Mouse (Mus musculus): ENCODE results near the gene Mthfs. TPM values are rescaled to one million over a fixed set of nuclear protein-coding genes. Genes with fewer than 3 reads are reported as not detected.
A peak's percentile ranks its signal among the peaks of the same experiment; 100 is the strongest.
"Not testable (repeated sequence)": the region's sequence is repeated elsewhere in the genome, so short reads cannot be mapped to it uniquely, and the experiment has no call there.

The Mthfs gene
- polyA plus RNA-seq, 1 experiment from 2014 or later, result 14.1 TPM

- not testable (repeated sequence) for H3K4me2 ChIP-seq (ENCODE audit: low read length); H3K4me1 ChIP-seq (ENCODE audit: control insufficient read depth, insufficient read depth, low read length); H3K27ac ChIP-seq (ENCODE audit: low read depth, low read length); H3K9me3 ChIP-seq (replicated peaks; ENCODE audit: control insufficient read depth, low read length); H3K4me3 ChIP-seq (ENCODE audit: low read depth, low read length); DNase-seq (ENCODE audit: low spot score); ATAC-seq; H3K9ac ChIP-seq (ENCODE audit: low read length); H3K27me3 ChIP-seq (replicated peaks; ENCODE audit: control insufficient read depth, insufficient read depth, low read length); H3K36me3 ChIP-seq (ENCODE audit: control insufficient read depth, insufficient read depth, low read length)
Observed at GRCm38 (mm10) chr9:89202256-89202655, 8.2 kb upstream of the Mthfs start.

- not testable (repeated sequence) for H3K9me3 ChIP-seq (replicated peaks; ENCODE audit: control insufficient read depth, low read length); H3K9ac ChIP-seq (ENCODE audit: low read length); H3K4me3 ChIP-seq (ENCODE audit: low read depth, low read length); ATAC-seq; H3K4me1 ChIP-seq (ENCODE audit: control insufficient read depth, insufficient read depth, low read length); H3K36me3 ChIP-seq (ENCODE audit: control insufficient read depth, insufficient read depth, low read length); H3K27ac ChIP-seq (ENCODE audit: low read depth, low read length); H3K4me2 ChIP-seq (ENCODE audit: low read length); H3K27me3 ChIP-seq (replicated peaks; ENCODE audit: control insufficient read depth, insufficient read depth, low read length); DNase-seq (ENCODE audit: low spot score)
- WGBS, result 58% methylated on average over 1 of the region's 1 CpGs
Observed at GRCm38 (mm10) chr9:89208939-89209338, 1.5 kb upstream of the Mthfs start.

GRCm38 (mm10) chr9:89211065-89211858, 786 bp downstream of the Mthfs start:
- Histone ChIP-seq H3K4me2 (ENCODE audit: low read length) (peak overlapping the region; percentile 41), H3K4me3 (ENCODE audit: low read depth, low read length) (peak overlapping the region; percentile 17)
- not testable (repeated sequence) for H3K27me3 ChIP-seq (replicated peaks; ENCODE audit: control insufficient read depth, insufficient read depth, low read length); H3K9ac ChIP-seq (ENCODE audit: low read length); H3K36me3 ChIP-seq (ENCODE audit: control insufficient read depth, insufficient read depth, low read length); H3K4me1 ChIP-seq (ENCODE audit: control insufficient read depth, insufficient read depth, low read length); H3K9me3 ChIP-seq (replicated peaks; ENCODE audit: control insufficient read depth, low read length); H3K27ac ChIP-seq (ENCODE audit: low read depth, low read length)
- 17% methylated on average over 5 of the region's 44 CpGs for WGBS
- peak; percentile 96 for ATAC-seq
- DNase-seq (ENCODE audit: low spot score), result peak; percentile 16

GRCm38 (mm10) chr9:89212428-89212827, 2.0 kb downstream of the Mthfs start:
- H3K9ac ChIP-seq (ENCODE audit: low read length); H3K4me2 ChIP-seq (ENCODE audit: low read length); DNase-seq (ENCODE audit: low spot score); H3K4me3 ChIP-seq (ENCODE audit: low read depth, low read length); H3K4me1 ChIP-seq (ENCODE audit: control insufficient read depth, insufficient read depth, low read length); H3K27me3 ChIP-seq (replicated peaks; ENCODE audit: control insufficient read depth, insufficient read depth, low read length); H3K36me3 ChIP-seq (ENCODE audit: control insufficient read depth, insufficient read depth, low read length); H3K27ac ChIP-seq (ENCODE audit: low read depth, low read length); H3K9me3 ChIP-seq (replicated peaks; ENCODE audit: control insufficient read depth, low read length): not testable (repeated sequence)
- peak; percentile 19; the same call in 1 of the 2 replicates for ATAC-seq
- whole genome bisulfite sequencing, result 15% methylated on average over 1 of the region's 1 CpGs

GRCm38 (mm10) chr9:89218174-89218573, 7.7 kb downstream of the Mthfs start:
- H3K27ac ChIP-seq (ENCODE audit: low read depth, low read length); H3K4me1 ChIP-seq (ENCODE audit: control insufficient read depth, insufficient read depth, low read length); ATAC-seq; H3K27me3 ChIP-seq (replicated peaks; ENCODE audit: control insufficient read depth, insufficient read depth, low read length); H3K4me2 ChIP-seq (ENCODE audit: low read length); H3K36me3 ChIP-seq (ENCODE audit: control insufficient read depth, insufficient read depth, low read length); H3K9ac ChIP-seq (ENCODE audit: low read length); H3K9me3 ChIP-seq (replicated peaks; ENCODE audit: control insufficient read depth, low read length); DNase-seq (ENCODE audit: low spot score); H3K4me3 ChIP-seq (ENCODE audit: low read depth, low read length): not testable (repeated sequence)
- WGBS, result 88% methylated on average over 4 of the region's 4 CpGs

GRCm38 (mm10) chr9:89219668-89220067, 9.2 kb downstream of the Mthfs start:
- not testable (repeated sequence) for H3K27ac ChIP-seq (ENCODE audit: low read depth, low read length); H3K4me3 ChIP-seq (ENCODE audit: low read depth, low read length); ATAC-seq; H3K36me3 ChIP-seq (ENCODE audit: control insufficient read depth, insufficient read depth, low read length); H3K4me1 ChIP-seq (ENCODE audit: control insufficient read depth, insufficient read depth, low read length); H3K9me3 ChIP-seq (replicated peaks; ENCODE audit: control insufficient read depth, low read length); H3K27me3 ChIP-seq (replicated peaks; ENCODE audit: control insufficient read depth, insufficient read depth, low read length); H3K4me2 ChIP-seq (ENCODE audit: low read length); DNase-seq (ENCODE audit: low spot score); H3K9ac ChIP-seq (ENCODE audit: low read length)
- 95% methylated on average over 3 of the region's 4 CpGs for WGBS

- not testable (repeated sequence) for H3K4me1 ChIP-seq (ENCODE audit: control insufficient read depth, insufficient read depth, low read length); ATAC-seq; H3K9ac ChIP-seq (ENCODE audit: low read length); H3K9me3 ChIP-seq (replicated peaks; ENCODE audit: control insufficient read depth, low read length); DNase-seq (ENCODE audit: low spot score); H3K4me2 ChIP-seq (ENCODE audit: low read length); H3K27me3 ChIP-seq (replicated peaks; ENCODE audit: control insufficient read depth, insufficient read depth, low read length); H3K4me3 ChIP-seq (ENCODE audit: low read depth, low read length); H3K36me3 ChIP-seq (ENCODE audit: control insufficient read depth, insufficient read depth, low read length); H3K27ac ChIP-seq (ENCODE audit: low read depth, low read length)
- WGBS, result 92% methylated on average over 6 of the region's 6 CpGs
Observed at GRCm38 (mm10) chr9:89220704-89221287, 10.3 kb downstream of the Mthfs start.

GRCm38 (mm10) chr9:89226071-89226470, 15.6 kb downstream of the Mthfs start:
- H3K4me1 ChIP-seq (ENCODE audit: control insufficient read depth, insufficient read depth, low read length), result no peaks in the 10 kb centered on the region
- no peak overlapping the region for H3K9ac ChIP-seq (ENCODE audit: low read length)
- ATAC-seq (no peak), DNase-seq (ENCODE audit: low spot score) (peak; percentile 56)
- no peak overlapping the region for H3K27ac ChIP-seq (ENCODE audit: low read depth, low read length)
- H3K4me3 ChIP-seq (ENCODE audit: low read depth, low read length), result no peak overlapping the region
- H3K36me3 ChIP-seq (ENCODE audit: control insufficient read depth, insufficient read depth, low read length), result no peaks in the 10 kb centered on the region
- WGBS, result 62% methylated on average over 4 of the region's 4 CpGs
- H3K4me2 ChIP-seq (ENCODE audit: low read length), result no peak overlapping the region
- H3K9me3 ChIP-seq (replicated peaks; ENCODE audit: control insufficient read depth, low read length), result no peaks in the 10 kb centered on the region
- no peaks in the 10 kb centered on the region for H3K27me3 ChIP-seq (replicated peaks; ENCODE audit: control insufficient read depth, insufficient read depth, low read length)

GRCm38 (mm10) chr9:89228122-89228521, 17.6 kb downstream of the Mthfs start:
- no peak overlapping the region for H3K4me2 ChIP-seq (ENCODE audit: low read length)
- H3K9me3 ChIP-seq (replicated peaks; ENCODE audit: control insufficient read depth, low read length), result no peaks in the 10 kb centered on the region
- DNase-seq (ENCODE audit: low spot score), result no peak
- H3K27me3 ChIP-seq (replicated peaks; ENCODE audit: control insufficient read depth, insufficient read depth, low read length), result no peaks in the 10 kb centered on the region
- no peak overlapping the region for H3K4me3 ChIP-seq (ENCODE audit: low read depth, low read length)
- no peaks in the 10 kb centered on the region for H3K4me1 ChIP-seq (ENCODE audit: control insufficient read depth, insufficient read depth, low read length)
- ATAC-seq, result no peak
- H3K36me3 ChIP-seq (ENCODE audit: control insufficient read depth, insufficient read depth, low read length), result no peaks in the 10 kb centered on the region
- H3K27ac ChIP-seq (ENCODE audit: low read depth, low read length), result no peak overlapping the region
- H3K9ac ChIP-seq (ENCODE audit: low read length), result no peak overlapping the region
- 92% methylated on average over 7 of the region's 7 CpGs for WGBS
